Mouse (Mus musculus) lung, postnatal 25 days (tissue): ENCODE measurements at regions not wholly inside any gene's neighbourhood (a gene's known extent, or its start where the extent isn't known, plus 50 kb on each side); places are given as distances from the start of the nearest gene placed in this dataset.

Experiments used
- DNase-seq: peaks from one replicate; pipeline ENCODE4 v3.0.0; 2022; ENCODE audit warnings: low spot score

DNA sequence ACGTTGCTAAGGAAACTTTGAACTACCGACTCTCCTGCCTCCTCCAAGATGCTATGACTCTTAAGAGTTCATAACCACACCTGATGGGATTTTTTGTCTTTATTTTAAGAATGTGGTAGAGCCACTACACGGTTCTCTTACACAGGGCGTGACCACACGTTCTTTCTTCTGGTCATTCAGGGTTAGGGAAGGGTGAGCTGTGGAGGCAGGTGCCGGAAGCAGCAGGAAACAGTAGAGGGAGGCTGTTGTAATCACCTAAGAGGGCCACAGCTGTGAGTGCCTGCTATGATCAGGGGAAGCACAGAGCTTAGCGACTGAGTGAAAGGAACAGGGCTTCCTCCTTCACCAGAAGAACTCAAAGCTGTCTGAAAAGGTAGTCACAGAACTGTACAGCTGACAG lies 50.6 kb upstream of the Larp1 start:
- peak; percentile 67 for DNase-seq

- DNase-seq, result no peak
These were observed 52.0 kb upstream of the Larp1 start for GRCm38 (mm10) chr11:57956909-57957308.

GRCm38 (mm10) chr11:57956076-57956475 lies 52.8 kb upstream of the Larp1 start:
- no peak for DNase-seq

DNA sequence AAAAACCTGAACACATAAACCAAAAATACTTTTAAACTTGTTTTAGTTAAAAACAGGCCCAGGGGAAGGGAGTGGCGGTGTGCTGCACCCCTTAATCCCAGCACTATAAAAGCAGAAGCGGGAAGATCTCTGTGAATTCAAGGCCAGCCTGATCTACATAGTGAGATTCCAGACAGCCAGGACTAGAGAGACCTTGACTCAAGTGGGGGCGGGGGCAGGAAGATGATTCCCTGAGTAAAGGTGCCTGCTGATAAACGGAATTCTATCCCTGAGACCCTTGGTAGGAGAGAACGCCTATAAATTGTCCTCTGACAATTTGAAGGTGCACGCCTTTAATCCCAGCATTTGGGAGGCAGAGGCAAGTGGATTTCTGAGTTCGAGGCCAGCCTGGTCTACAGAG lies 53.4 kb upstream of the Larp1 start:
- no peak for DNase-seq

- no peak for DNase-seq
These were observed 54.2 kb upstream of the Larp1 start for GRCm38 (mm10) chr11:57954510-57955184.

- no peak for DNase-seq
These were observed 55.2 kb upstream of the Larp1 start for GRCm38 (mm10) chr11:57953694-57954093.

GRCm38 (mm10) chr11:57952619-57953018 lies 56.2 kb upstream of the Larp1 start:
- no peak for DNase-seq

DNA sequence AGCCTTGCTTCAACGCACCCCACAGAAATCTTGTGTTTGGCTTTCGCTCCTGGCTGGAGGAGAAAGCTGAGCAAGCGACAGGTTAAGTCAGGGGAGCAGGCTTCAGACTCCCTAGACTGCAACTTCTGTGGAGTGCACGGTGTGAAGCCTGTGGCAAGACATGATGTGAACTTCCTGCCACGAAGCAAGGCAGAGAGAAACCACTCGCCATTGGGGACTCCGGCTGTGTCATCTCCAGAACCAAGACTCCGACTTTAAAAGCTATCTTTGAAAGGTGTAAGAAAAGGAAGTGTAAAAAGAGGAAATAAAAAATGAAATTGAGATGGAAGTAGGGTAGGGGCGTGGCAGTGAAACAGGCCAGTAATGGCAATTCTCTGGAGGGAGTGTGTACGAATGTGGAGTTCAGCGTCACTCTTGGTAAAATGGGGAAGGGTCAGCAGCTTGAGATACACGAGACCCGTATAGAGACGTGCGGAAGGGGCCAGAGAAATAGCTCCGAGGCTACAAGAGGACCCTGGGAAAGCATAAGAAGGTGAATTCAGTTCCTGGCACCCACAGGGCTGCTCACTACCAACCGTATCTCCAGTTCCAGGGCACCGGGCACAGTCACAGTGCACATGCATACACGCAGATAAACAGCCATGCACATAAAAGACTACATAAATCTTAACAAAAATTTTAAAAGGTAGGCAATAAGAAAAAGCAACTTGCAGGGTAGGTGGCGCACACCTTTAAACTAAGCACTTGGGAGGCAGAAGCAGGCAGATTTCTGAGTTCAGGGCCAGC lies 57.1 kb upstream of the Larp1 start:
- no peak for DNase-seq

GRCm38 (mm10) chr11:57950989-57951388 lies 57.9 kb upstream of the Larp1 start:
- peak; percentile 58 for DNase-seq

- DNase-seq, result no peak
These were observed 59.8 kb upstream of the Larp1 start for GRCm38 (mm10) chr11:57949067-57949466.

DNA sequence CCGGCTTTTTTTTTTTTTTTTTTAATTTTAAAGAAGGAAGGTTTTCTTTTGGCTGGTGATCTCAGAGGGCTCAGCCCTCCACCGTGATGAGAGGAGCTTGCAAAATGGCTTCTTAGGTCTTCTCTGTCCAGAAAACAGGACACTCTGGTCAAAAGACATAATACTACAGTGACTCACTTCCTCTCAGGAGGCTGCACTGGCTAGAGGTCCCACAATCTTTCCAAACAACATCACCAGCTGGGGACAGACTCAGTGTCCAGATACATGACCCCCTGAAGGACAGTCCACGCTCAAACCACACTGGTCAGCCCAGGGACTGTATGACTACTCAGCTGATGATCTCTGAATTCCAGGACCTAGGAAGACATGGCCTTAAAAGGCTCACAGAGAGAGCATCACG lies 61.5 kb upstream of the Larp1 start:
- DNase-seq, result no peak

DNA sequence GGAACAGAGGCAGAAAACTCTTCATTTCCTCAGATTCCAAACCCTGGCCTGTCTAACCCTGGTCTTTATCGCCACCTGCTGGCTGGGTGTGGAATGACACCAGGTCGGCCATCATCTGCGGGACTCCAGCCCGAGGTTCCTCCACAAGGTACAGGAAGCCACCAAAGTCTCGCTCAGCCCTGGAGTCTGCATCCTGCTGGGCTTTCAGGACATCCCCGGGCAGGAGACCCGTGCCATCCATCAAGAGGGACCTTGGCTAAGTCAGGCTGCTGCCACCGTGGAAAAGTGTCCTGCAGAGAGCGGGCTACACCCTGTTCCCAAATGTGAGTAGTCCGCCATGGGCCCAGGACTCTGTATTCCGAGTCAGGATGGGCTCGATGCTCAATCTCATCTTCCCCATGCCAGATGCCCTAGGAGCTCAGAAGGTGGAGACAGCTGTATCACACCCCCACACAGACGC lies 74.4 kb upstream of the Larp1 start:
- DNase-seq, result peak; percentile 81

- no peak for DNase-seq
These were observed 75.8 kb upstream of the Larp1 start for GRCm38 (mm10) chr11:57933065-57933464.

DNA sequence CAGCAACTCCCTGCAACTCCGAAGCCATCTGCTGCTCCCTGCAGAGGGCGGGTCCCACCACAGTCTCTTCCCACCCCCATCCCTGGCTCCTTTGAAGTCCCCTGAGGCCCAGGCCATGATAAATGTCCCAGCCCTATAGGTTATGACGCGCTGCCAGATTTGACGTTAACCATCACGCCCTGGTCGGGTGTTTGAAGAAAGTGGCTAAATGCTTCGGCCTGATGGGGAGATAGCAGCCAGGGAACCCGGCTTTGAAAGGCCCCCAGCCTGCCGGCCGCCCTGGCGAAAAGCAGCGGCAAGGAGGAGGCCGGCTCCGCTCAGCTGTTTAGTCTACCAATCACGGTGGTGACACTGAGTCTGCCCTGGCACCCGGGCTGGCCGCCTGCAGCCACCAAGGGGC lies 79.4 kb upstream of the Larp1 start:
- DNase-seq, result no peak

DNA sequence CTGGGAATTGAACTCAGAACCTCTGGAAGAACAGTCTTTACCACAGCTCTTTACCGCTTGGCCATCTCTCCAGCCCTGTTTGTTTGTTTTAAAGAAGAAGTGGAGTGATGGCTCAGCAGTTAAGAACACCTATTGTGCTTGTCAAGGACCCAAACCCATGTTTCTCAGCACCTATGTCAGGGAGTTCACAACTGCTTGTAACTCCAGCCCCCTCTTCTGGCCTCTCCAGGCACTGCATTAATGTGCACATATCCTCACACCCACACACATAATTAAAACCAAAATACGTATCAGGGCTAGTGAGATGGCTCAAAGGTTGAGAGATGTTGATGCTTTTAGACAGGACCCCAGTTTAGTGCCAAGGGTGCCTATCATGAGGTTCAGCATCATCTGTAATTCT lies 87.6 kb upstream of the Hand1 start:
- no peak for DNase-seq

DNA sequence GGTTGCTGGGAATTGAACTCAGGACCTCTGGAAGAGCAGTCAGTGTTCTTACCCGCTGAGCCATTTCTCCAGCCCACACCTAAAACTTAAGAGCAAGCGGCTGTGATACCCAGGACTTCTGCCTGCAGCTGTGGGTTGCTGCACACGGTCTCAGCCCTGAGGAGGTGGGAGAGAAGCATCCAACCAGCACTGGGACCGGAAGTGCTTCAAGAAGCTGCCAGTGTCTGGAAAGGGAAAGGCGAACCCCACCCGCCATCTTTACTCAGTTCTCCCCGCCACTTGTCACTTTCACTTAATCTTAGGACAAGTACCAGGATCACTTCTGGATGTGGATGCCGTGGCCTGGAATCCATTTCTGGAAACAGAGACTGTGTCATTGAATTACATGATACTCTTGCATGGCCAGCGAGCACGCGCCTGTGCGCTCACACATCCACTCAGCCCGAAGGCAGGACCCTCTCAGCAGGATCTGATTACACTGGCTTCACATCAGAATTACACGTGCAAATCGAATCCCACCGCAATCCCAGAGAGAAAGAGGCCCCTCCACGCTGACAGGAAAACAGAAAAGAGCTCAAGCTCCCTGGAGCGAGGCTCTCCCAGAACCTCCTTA lies 85.9 kb upstream of the Hand1 start:
- no peak for DNase-seq

DNA sequence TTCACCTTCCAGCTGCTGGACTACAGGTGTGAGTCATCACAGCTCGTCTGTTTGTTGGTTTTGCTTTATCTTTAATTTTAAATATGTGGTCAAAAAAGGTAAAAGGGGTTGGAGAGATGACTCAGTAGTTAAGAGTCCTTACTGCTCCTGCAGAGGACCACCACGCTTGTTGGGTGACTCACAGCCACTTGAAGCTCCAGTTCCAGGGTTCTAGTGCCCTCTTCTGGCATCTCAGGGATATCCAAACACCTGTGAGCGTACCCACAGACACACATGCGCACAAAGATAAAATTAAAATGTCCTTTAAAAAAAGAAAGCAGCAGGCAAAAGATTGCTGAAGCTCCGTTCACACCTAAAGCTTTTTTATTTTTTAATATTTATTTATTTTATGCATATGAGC lies 85.4 kb upstream of the Hand1 start:
- peak; percentile 5 for DNase-seq

- peak; percentile 31 for DNase-seq
These were observed 83.4 kb upstream of the Hand1 start for GRCm38 (mm10) chr11:57916016-57916415.

- DNase-seq, result no peak
These were observed 81.4 kb upstream of the Hand1 start for GRCm38 (mm10) chr11:57913801-57914560.

GRCm38 (mm10) chr11:57913020-57913699 lies 80.5 kb upstream of the Hand1 start:
- no peak for DNase-seq

- DNase-seq, result no peak
These were observed 79.2 kb upstream of the Hand1 start for GRCm38 (mm10) chr11:57911698-57912283.
